Mouse (Mus musculus) myocyte (in vitro differentiated cells): ENCODE data around the gene Zbtb9. TPM values are rescaled to one million over a fixed set of nuclear protein-coding genes. Genes with fewer than 3 reads are reported as not detected.

Source experiments
- H3K27me3 ChIP-seq: one replicate; pipeline ENCODE4 v1.6.1; 2011; ENCODE audit not compliant: control insufficient read depth, insufficient read depth, insufficient read length
- H3K36me3 ChIP-seq: one replicate; pipeline ENCODE4 v1.6.1; 2011; ENCODE audit not compliant: control insufficient read depth, insufficient read depth
- H3K4me2 ChIP-seq: one replicate; pipeline ENCODE4 v1.6.1; 2011; ENCODE audit warnings: low read depth, control low read depth
- H3K4me3 ChIP-seq: one replicate; pipeline ENCODE4 v1.5.1; 2011; ENCODE audit warnings: mild to moderate bottlenecking, control low read depth, moderate library complexity
- H3K79me2 ChIP-seq: one replicate; pipeline ENCODE4 v1.6.1; 2011; ENCODE audit not compliant: control insufficient read depth, insufficient read depth
- H3ac ChIP-seq: one replicate; pipeline ENCODE4 v1.6.1; 2011; ENCODE audit not compliant: control insufficient read depth, insufficient read length
- CEBPB ChIP-seq: IDR thresholded peaks from 2 replicates; pipeline ENCODE4 v1.6.1; 2011; ENCODE audit warnings: mild to moderate bottlenecking, moderate library complexity; ENCODE audit not compliant: poor library complexity, insufficient read depth, severe bottlenecking
- E2F4 ChIP-seq: IDR thresholded peaks from one replicate; pipeline ENCODE4 v1.6.1; 2011; ENCODE audit warnings: mild to moderate bottlenecking, control low read depth, moderate library complexity; ENCODE audit not compliant: insufficient read depth
- MAX ChIP-seq: IDR thresholded peaks from one replicate; pipeline ENCODE4 v1.6.1; 2011; ENCODE audit warnings: low read depth, mild to moderate bottlenecking, control low read depth
- MYOD1 ChIP-seq, 3 experiments: IDR thresholded peaks; one replicate each; pipeline ENCODE4 v1.6.1; 2011; ENCODE audit warnings: control low read depth in 2 of 3, low read depth in 2 of 3, mild to moderate bottlenecking in 2 of 3, moderate library complexity in 1 of 3; ENCODE audit not compliant: insufficient read length in 2 of 3, control insufficient read depth in 1 of 3
- MYOG ChIP-seq, 3 experiments: IDR thresholded peaks; one replicate each; pipeline ENCODE4 v1.6.1; 2011; ENCODE audit warnings: control low read depth in 2 of 3, low read depth in 2 of 3, mild to moderate bottlenecking in 2 of 3; ENCODE audit not compliant: insufficient read length in 2 of 3, control insufficient read depth in 1 of 3, insufficient read depth in 1 of 3
- POLR2A ChIP-seq: IDR thresholded peaks from one replicate; pipeline ENCODE4 v1.6.1; 2011; ENCODE audit warnings: low read depth, mild to moderate bottlenecking, control low read depth, moderate library complexity; ENCODE audit not compliant: insufficient read length
- POLR2AphosphoS2 ChIP-seq: IDR thresholded peaks from one replicate; pipeline ENCODE4 v1.6.1; 2011; ENCODE audit warnings: low read depth, control low read depth; ENCODE audit not compliant: insufficient read length
- REST ChIP-seq: IDR thresholded peaks from one replicate; pipeline ENCODE4 v1.6.1; 2011; ENCODE audit warnings: mild to moderate bottlenecking, control low read depth, moderate library complexity; ENCODE audit not compliant: insufficient read depth, insufficient read length
- SRF ChIP-seq: IDR thresholded peaks from one replicate; pipeline ENCODE4 v1.6.1; 2011; ENCODE audit warnings: low read depth; ENCODE audit not compliant: control insufficient read depth, insufficient read length
- TCF12 ChIP-seq: IDR thresholded peaks from one replicate; pipeline ENCODE4 v1.6.1; 2011; ENCODE audit warnings: mild to moderate bottlenecking, control low read depth; ENCODE audit not compliant: poor library complexity, insufficient read depth, severe bottlenecking
- TCF3 ChIP-seq: IDR thresholded peaks from one replicate; pipeline ENCODE4 v1.6.1; 2011; ENCODE audit warnings: low read depth, control low read depth; ENCODE audit not compliant: insufficient read length
- USF1 ChIP-seq: IDR thresholded peaks from one replicate; pipeline ENCODE4 v1.6.1; 2011; ENCODE audit warnings: low read depth, mild to moderate bottlenecking, control low read depth, moderate library complexity
- polyA plus RNA-seq: library from polyadenylated mRNA; unstranded; fragments of >200 nt; fragmentation: generic; extraction: Trizol; gene quantifications from one replicate; pipeline ENCODE4 v1.2.1, GENCODE M21; 2012; ENCODE audit warnings: missing spikeins

Zbtb9 gene
- polyA plus RNA-seq, 1 experiment, result 8.8 TPM

DNA sequence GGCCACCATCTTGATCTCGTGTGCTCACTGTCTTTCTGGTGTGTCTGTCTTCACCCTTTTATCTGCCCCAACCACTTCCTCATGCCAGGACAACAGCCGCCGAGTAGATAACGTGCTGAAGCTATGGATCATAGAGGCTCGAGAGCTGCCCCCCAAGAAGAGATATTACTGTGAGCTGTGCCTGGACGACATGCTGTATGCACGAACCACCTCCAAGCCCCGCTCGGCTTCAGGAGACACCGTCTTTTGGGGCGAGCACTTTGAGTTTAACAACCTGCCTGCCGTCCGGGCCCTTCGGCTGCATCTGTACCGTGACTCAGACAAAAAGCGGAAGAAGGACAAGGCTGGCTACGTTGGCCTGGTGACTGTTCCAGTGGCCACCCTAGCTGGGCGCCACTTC is 16.1 kb upstream of the Zbtb9 start:
- Histone ChIP-seq H3K27me3 (no peaks in the 10 kb centered on the region), H3ac (no peak overlapping the region), H3K36me3 (no peaks in the 10 kb centered on the region), H3K4me3 (no peak overlapping the region), H3K79me2 (no peaks in the 10 kb centered on the region), H3K4me2 (no peak overlapping the region)
- TF ChIP-seq E2F4, result no peak

DNA sequence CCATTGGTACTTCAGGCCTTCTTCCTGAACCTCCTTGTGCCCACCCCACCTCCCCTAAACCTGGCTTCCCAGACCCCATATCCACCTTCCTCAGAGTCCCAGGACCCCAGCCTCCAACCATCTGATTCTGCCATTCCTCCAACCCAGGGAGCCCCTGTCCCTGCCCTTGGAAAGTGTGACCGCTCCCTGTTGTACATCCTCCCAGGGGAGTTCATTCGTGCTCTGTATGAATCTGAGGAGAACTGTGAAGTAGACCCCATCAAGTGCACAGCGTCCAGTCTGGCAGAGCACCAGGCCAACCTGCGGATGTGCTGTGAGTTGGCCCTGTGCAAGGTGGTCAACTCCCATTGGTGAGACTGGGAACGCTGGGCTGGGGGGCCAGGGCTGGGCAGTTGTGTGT is 15.1 kb upstream of the Zbtb9 start:
- Histone ChIP-seq H3K79me2 (no peaks in the 10 kb centered on the region), H3ac (no peak overlapping the region), H3K4me2 (no peak overlapping the region), H3K27me3 (no peaks in the 10 kb centered on the region), H3K36me3 (no peaks in the 10 kb centered on the region), H3K4me3 (no peak overlapping the region)
- TF ChIP-seq MYOD1 (IDR thresholded peaks at IDR 0.05; ENCODE audit: control insufficient read depth in 1 of 3, insufficient read length in 2 of 3, low read depth in 2 of 3) (no peak), TCF3 (no peak), SRF (no peak), POLR2A (no peak), E2F4 (no peak), TCF12 (no peak), REST (no peak), POLR2AphosphoS2 (no peak), MYOG (IDR thresholded peaks at IDR 0.05; ENCODE audit: control insufficient read depth in 1 of 3, insufficient read depth in 1 of 3, insufficient read length in 2 of 3, low read depth in 2 of 3) (no peak), USF1 (no peak), CEBPB (no peak), MAX (no peak)

DNA sequence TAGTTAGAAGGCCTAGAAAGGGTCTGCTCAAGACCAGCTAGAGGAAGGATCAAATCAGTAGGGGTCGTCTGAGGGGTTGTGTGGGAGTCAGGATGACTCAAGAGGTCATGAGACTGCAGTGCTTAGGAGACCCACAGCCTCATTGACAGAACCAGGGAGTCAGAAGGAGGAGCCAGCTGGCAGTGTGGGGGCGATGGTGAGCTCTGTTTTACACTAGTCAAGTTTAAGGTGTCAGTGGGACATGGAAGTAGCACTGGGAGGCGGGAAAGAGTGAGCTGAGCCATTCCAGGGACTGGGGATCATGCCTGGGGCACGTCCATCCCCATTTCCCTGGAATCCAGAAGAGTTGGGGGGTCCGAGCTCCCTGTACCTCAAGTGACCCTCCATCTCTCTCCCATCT is 14.1 kb upstream of the Zbtb9 start:
- H3K27me3 ChIP-seq, result no peaks in the 10 kb centered on the region
- no peak overlapping the region for H3K4me2 ChIP-seq
- no peak for TF ChIP-seq E2F4
- TF ChIP-seq TCF3, result no peak
- no peak for TF ChIP-seq TCF12
- no peak for TF ChIP-seq SRF
- TF ChIP-seq MYOD1 (IDR thresholded peaks at IDR 0.05; ENCODE audit: control insufficient read depth in 1 of 3, insufficient read length in 2 of 3, low read depth in 2 of 3), result no peak
- no peak for TF ChIP-seq MYOG (IDR thresholded peaks at IDR 0.05; ENCODE audit: control insufficient read depth in 1 of 3, insufficient read depth in 1 of 3, insufficient read length in 2 of 3, low read depth in 2 of 3)
- no peak for TF ChIP-seq CEBPB
- no peak for TF ChIP-seq MAX
- no peak for TF ChIP-seq USF1
- no peak for TF ChIP-seq POLR2AphosphoS2
- TF ChIP-seq REST, result no peak
- TF ChIP-seq POLR2A, result no peak
- H3K4me3 ChIP-seq, result no peak overlapping the region
- H3ac ChIP-seq, result no peak overlapping the region
- H3K79me2 ChIP-seq, result no peaks in the 10 kb centered on the region
- H3K36me3 ChIP-seq, result no peaks in the 10 kb centered on the region

DNA sequence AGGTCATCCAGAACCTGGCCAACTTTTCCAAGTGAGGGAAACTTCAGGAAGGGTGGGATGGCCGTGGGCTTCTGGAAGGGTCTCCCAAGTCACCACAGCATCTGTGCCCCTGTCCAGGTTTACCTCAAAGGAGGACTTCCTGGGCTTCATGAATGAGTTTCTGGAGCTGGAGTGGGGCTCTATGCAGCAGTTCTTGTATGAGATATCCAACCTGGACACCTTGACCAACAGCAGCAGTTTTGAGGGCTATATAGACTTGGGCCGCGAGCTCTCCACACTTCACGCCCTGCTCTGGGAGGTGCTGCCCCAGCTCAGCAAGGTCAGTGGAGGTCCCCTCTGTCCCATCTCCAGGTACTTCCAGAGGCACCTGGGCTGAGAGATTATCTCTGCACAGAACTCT is 13.2 kb upstream of the Zbtb9 start:
- Histone ChIP-seq H3K4me2 (no peak overlapping the region), H3K36me3 (no peaks in the 10 kb centered on the region), H3ac (no peak overlapping the region), H3K27me3 (no peaks in the 10 kb centered on the region), H3K4me3 (no peak overlapping the region), H3K79me2 (no peaks in the 10 kb centered on the region)
- no peak for TF ChIP-seq CEBPB
- TF ChIP-seq TCF3, result no peak
- TF ChIP-seq MYOD1 (IDR thresholded peaks at IDR 0.05; ENCODE audit: control insufficient read depth in 1 of 3, insufficient read length in 2 of 3, low read depth in 2 of 3), result no peak
- no peak for TF ChIP-seq MYOG (IDR thresholded peaks at IDR 0.05; ENCODE audit: control insufficient read depth in 1 of 3, insufficient read depth in 1 of 3, insufficient read length in 2 of 3, low read depth in 2 of 3)
- TF ChIP-seq POLR2A, result no peak
- no peak for TF ChIP-seq SRF
- no peak for TF ChIP-seq POLR2AphosphoS2
- no peak for TF ChIP-seq USF1
- TF ChIP-seq E2F4, result no peak
- TF ChIP-seq TCF12, result no peak
- no peak for TF ChIP-seq REST
- TF ChIP-seq MAX, result no peak

DNA sequence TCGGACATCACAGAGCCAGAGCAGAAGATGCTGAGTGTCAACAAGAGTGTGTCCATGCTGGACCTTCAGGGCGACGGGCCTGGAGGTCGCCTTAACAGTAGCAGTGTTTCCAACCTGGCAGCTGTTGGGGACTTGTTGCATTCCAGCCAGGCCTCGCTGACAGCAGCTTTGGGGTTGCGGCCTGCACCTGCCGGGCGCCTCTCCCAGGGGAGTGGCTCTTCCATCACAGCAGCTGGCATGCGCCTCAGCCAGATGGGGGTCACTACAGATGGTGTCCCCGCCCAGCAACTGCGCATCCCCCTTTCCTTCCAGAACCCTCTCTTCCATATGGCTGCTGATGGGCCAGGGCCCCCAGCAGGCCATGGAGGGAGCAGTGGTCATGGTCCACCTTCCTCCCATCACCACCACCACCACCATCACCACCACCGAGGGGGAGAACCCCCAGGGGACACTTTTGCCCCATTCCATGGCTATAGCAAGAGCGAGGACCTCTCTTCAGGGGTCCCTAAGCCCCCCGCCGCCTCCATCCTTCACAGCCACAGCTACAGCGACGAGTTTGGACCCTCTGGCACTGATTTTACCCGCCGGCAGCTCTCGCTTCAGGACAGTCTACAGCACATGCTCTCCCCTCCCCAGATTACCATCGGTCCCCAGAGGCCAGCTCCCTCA is 11.3 kb upstream of the Zbtb9 start:
- H3ac ChIP-seq, result no peak overlapping the region
- TF ChIP-seq MYOD1 (IDR thresholded peaks at IDR 0.05; ENCODE audit: control insufficient read depth in 1 of 3, insufficient read length in 2 of 3, low read depth in 2 of 3) (peak in 2 of 3 experiments; percentile 90 to 96), REST (no peak), TCF12 (peak; percentile 63), MAX (no peak), TCF3 (peak; percentile 82), MYOG (IDR thresholded peaks at IDR 0.05; ENCODE audit: control insufficient read depth in 1 of 3, insufficient read depth in 1 of 3, insufficient read length in 2 of 3, low read depth in 2 of 3) (peak in 2 of 3 experiments; percentile 98 to 99)

More for the DNA sequence above, 11.3 kb upstream of the Zbtb9 start:
- Histone ChIP-seq H3K36me3 (no peaks in the 10 kb centered on the region), H3K27me3 (no peaks in the 10 kb centered on the region), H3K4me2 (no peak overlapping the region), H3K79me2 (no peaks in the 10 kb centered on the region), H3K4me3 (no peak overlapping the region)
